Mouse (Mus musculus): ENCODE results near the gene Msh5.
"Not testable (repeated sequence)": the region's sequence is repeated elsewhere in the genome, so short reads cannot be mapped to it uniquely, and the experiment has no call there.

The Msh5 gene

GRCm38 (mm10) chr17:35047688-35048087 is 1.1 kb upstream of the Msh5 start:
- DNase-seq, result no peak

GRCm38 (mm10) chr17:35045807-35046680 is 501 bp downstream of the Msh5 start:
- no peak for DNase-seq

GRCm38 (mm10) chr17:35044904-35045806 is 1.4 kb downstream of the Msh5 start:
- no peak for DNase-seq

- DNase-seq, result no peak
Observed at GRCm38 (mm10) chr17:35043794-35044193, 2.8 kb downstream of the Msh5 start.

- DNase-seq, result peak; percentile 71
Observed at GRCm38 (mm10) chr17:35039121-35039873, 7.2 kb downstream of the Msh5 start.

GRCm38 (mm10) chr17:35034896-35035295 is 11.6 kb downstream of the Msh5 start:
- DNase-seq, result no peak

- DNase-seq, result not testable (repeated sequence)
Observed at GRCm38 (mm10) chr17:35033703-35034102, 12.8 kb downstream of the Msh5 start.

GRCm38 (mm10) chr17:35032323-35032870 is 14.1 kb downstream of the Msh5 start:
- no peak for DNase-seq

- no peak for DNase-seq
Observed at GRCm38 (mm10) chr17:35031880-35032279, 14.7 kb downstream of the Msh5 start.

- no peak for DNase-seq
Observed at GRCm38 (mm10) chr17:35031272-35031671, 15.3 kb downstream of the Msh5 start.

- no peak for DNase-seq
Observed at GRCm38 (mm10) chr17:35029691-35030532, 16.6 kb downstream of the Msh5 start.

- DNase-seq, result no peak
Observed at GRCm38 (mm10) chr17:35028315-35028714, 18.2 kb downstream of the Msh5 start.

GRCm38 (mm10) chr17:35027277-35028068 is 19.1 kb downstream of the Msh5 start, which contains the start of gene Sapcd1:
Gene Sapcd1, minus strand, starts transcription at chr17:35028016.
- peak; percentile 83 for DNase-seq

GRCm38 (mm10) chr17:35026206-35026605 is 20.3 kb downstream of the Msh5 start:
- no peak for DNase-seq

- DNase-seq, result no peak
Observed at GRCm38 (mm10) chr17:35024691-35025488, 21.7 kb downstream of the Msh5 start.

GRCm38 (mm10) chr17:35024261-35024660 is 22.3 kb downstream of the Msh5 start:
- DNase-seq, result no peak

GRCm38 (mm10) chr17:35023756-35024155 is 22.8 kb downstream of the Msh5 start:
- DNase-seq, result no peak

- no peak for DNase-seq
Observed at GRCm38 (mm10) chr17:35023221-35023620, 23.3 kb downstream of the Msh5 start.

- DNase-seq, result no peak
Observed at GRCm38 (mm10) chr17:35022541-35023060, 23.9 kb downstream of the Msh5 start.
